Mouse (Mus musculus): ENCODE results near the gene Wnt9a. TPM values are rescaled to one million over a fixed set of nuclear protein-coding genes. Genes with fewer than 3 reads are reported as not detected.
"Not testable (repeated sequence)": the region's sequence is repeated elsewhere in the genome, so short reads cannot be mapped to it uniquely, and the experiment has no call there.

Wnt9a gene
- polyA plus RNA-seq, 1 experiment from 2014 or later, result 8.5 TPM

GRCm38 (mm10) chr11:59278047-59278446 is 28.7 kb upstream of the Wnt9a start:
- Histone ChIP-seq H3K4me2 (replicated peaks) (no peak overlapping the region), H3K9me3 (replicated peaks) (no peaks in the 10 kb centered on the region), H3K27me3 (peaks cover 19% of the 10 kb centered on the region), H3K36me3 (no peaks in the 10 kb centered on the region), H3K4me3 (replicated peaks) (no peak overlapping the region), H3K4me1 (peaks cover 7% of the 10 kb centered on the region), H3K9ac (no peak overlapping the region), H3K27ac (replicated peaks) (no peak overlapping the region)
- WGBS, result 56% methylated on average over 4 of the region's 4 CpGs
- ATAC-seq (ENCODE audit: insufficient number of reproducible peaks, low FRiP score, low TSS enrichment, low read depth), result no peak

GRCm38 (mm10) chr11:59282111-59282510 is 24.6 kb upstream of the Wnt9a start:
- H3K4me3 ChIP-seq (replicated peaks), result no peak overlapping the region
- no peaks in the 10 kb centered on the region for H3K36me3 ChIP-seq
- no peaks in the 10 kb centered on the region for H3K9me3 ChIP-seq (replicated peaks)
- no peak for ATAC-seq (ENCODE audit: insufficient number of reproducible peaks, low FRiP score, low TSS enrichment, low read depth)
- peaks cover 53% of the 10 kb centered on the region for H3K27me3 ChIP-seq
- no peak overlapping the region for H3K27ac ChIP-seq (replicated peaks)
- H3K4me2 ChIP-seq (replicated peaks), result no peak overlapping the region
- H3K9ac ChIP-seq, result no peak overlapping the region
- peaks cover 15% of the 10 kb centered on the region for H3K4me1 ChIP-seq
- WGBS, result 61% methylated on average over 5 of the region's 5 CpGs

- Histone ChIP-seq H3K36me3 (no peaks in the 10 kb centered on the region), H3K9ac (no peak overlapping the region), H3K27ac (replicated peaks) (no peak overlapping the region), H3K4me3 (replicated peaks) (no peak overlapping the region), H3K4me1 (peaks cover 15% of the 10 kb centered on the region), H3K27me3 (peaks cover 61% of the 10 kb centered on the region), H3K4me2 (replicated peaks) (no peak overlapping the region), H3K9me3 (replicated peaks) (no peaks in the 10 kb centered on the region)
- 62% methylated on average over 10 of the region's 10 CpGs for WGBS
- ATAC-seq (ENCODE audit: insufficient number of reproducible peaks, low FRiP score, low TSS enrichment, low read depth), result no peak
Observed at GRCm38 (mm10) chr11:59282933-59283332, 23.8 kb upstream of the Wnt9a start.

GRCm38 (mm10) chr11:59284146-59284545 is 22.6 kb upstream of the Wnt9a start:
- Histone ChIP-seq H3K27me3 (peaks cover 73% of the 10 kb centered on the region), H3K9me3 (replicated peaks) (no peaks in the 10 kb centered on the region), H3K4me1 (peaks cover 20% of the 10 kb centered on the region), H3K36me3 (no peaks in the 10 kb centered on the region), H3K4me2 (replicated peaks) (no peak overlapping the region), H3K4me3 (replicated peaks) (no peak overlapping the region), H3K27ac (replicated peaks) (no peak overlapping the region), H3K9ac (no peak overlapping the region)
- WGBS, result 13% methylated on average over 14 of the region's 14 CpGs
- ATAC-seq (ENCODE audit: insufficient number of reproducible peaks, low FRiP score, low TSS enrichment, low read depth), result no peak

- H3K27me3 ChIP-seq, result peaks cover 88% of the 10 kb centered on the region
- H3K9ac ChIP-seq, result no peak overlapping the region
- H3K9me3 ChIP-seq (replicated peaks), result no peaks in the 10 kb centered on the region
- peak overlapping the region; percentile 37 for H3K4me2 ChIP-seq (replicated peaks)
- WGBS, result 2% methylated on average over 25 of the region's 25 CpGs
- H3K36me3 ChIP-seq, result no peaks in the 10 kb centered on the region
- H3K27ac ChIP-seq (replicated peaks), result no peak overlapping the region
- peak overlapping the region; percentile 42 for H3K4me3 ChIP-seq (replicated peaks)
- peaks cover 27% of the 10 kb centered on the region for H3K4me1 ChIP-seq
- no peak for ATAC-seq (ENCODE audit: insufficient number of reproducible peaks, low FRiP score, low TSS enrichment, low read depth)
Observed at GRCm38 (mm10) chr11:59289706-59290105, 17.0 kb upstream of the Wnt9a start.

- peaks cover 27% of the 10 kb centered on the region for H3K4me1 ChIP-seq
- under 1% methylated on average over 58 of the region's 60 CpGs for WGBS
- no peak for ATAC-seq (ENCODE audit: insufficient number of reproducible peaks, low FRiP score, low TSS enrichment, low read depth)
- H3K9me3 ChIP-seq (replicated peaks), result no peaks in the 10 kb centered on the region
- H3K4me2 ChIP-seq (replicated peaks), result peak within 1 kb of the TSS; percentile 68
- H3K36me3 ChIP-seq, result no peaks in the 10 kb centered on the region
- H3K9ac ChIP-seq, result no peak within 1 kb of the TSS
- peaks cover 86% of the 10 kb centered on the region for H3K27me3 ChIP-seq
- H3K27ac ChIP-seq (replicated peaks), result no peak within 1 kb of the TSS
- peak within 1 kb of the TSS; percentile 42 for H3K4me3 ChIP-seq (replicated peaks)
Observed at GRCm38 (mm10) chr11:59290702-59291303, 15.9 kb upstream of the Wnt9a start, which contains the start of gene Wnt3a. Gene Wnt3a, minus strand, starts transcription at chr11:59290752.

GRCm38 (mm10) chr11:59293616-59294015 is 13.1 kb upstream of the Wnt9a start:
- Histone ChIP-seq H3K4me3 (replicated peaks) (no peak overlapping the region), H3K9me3 (replicated peaks) (no peaks in the 10 kb centered on the region), H3K27me3 (peaks cover 76% of the 10 kb centered on the region), H3K9ac (no peak overlapping the region), H3K36me3 (no peaks in the 10 kb centered on the region), H3K4me2 (replicated peaks) (no peak overlapping the region), H3K27ac (replicated peaks) (no peak overlapping the region), H3K4me1 (peaks cover 27% of the 10 kb centered on the region)
- no peak for ATAC-seq (ENCODE audit: insufficient number of reproducible peaks, low FRiP score, low TSS enrichment, low read depth)
- WGBS, result 23% methylated on average over 7 of the region's 7 CpGs

- WGBS, result 19% methylated on average over 7 of the region's 7 CpGs
- Histone ChIP-seq H3K36me3 (no peaks in the 10 kb centered on the region), H3K4me3 (replicated peaks) (no peak overlapping the region), H3K4me2 (replicated peaks) (no peak overlapping the region), H3K4me1 (no peaks in the 10 kb centered on the region), H3K9ac (no peak overlapping the region), H3K9me3 (replicated peaks) (no peaks in the 10 kb centered on the region), H3K27ac (replicated peaks) (no peak overlapping the region), H3K27me3 (peaks cover 53% of the 10 kb centered on the region)
- ATAC-seq (ENCODE audit: insufficient number of reproducible peaks, low FRiP score, low TSS enrichment, low read depth), result no peak
Observed at GRCm38 (mm10) chr11:59297941-59298340, 8.8 kb upstream of the Wnt9a start.

- WGBS, result 12% methylated on average over 3 of the region's 3 CpGs
- Histone ChIP-seq H3K9ac (no peak overlapping the region), H3K27ac (replicated peaks) (no peak overlapping the region), H3K4me1 (peaks cover 3% of the 10 kb centered on the region; the same call in 1 of the 2 replicates), H3K27me3 (peaks cover 61% of the 10 kb centered on the region), H3K4me2 (replicated peaks) (no peak overlapping the region), H3K36me3 (no peaks in the 10 kb centered on the region), H3K4me3 (replicated peaks) (no peak overlapping the region), H3K9me3 (replicated peaks) (no peaks in the 10 kb centered on the region)
- ATAC-seq (ENCODE audit: insufficient number of reproducible peaks, low FRiP score, low TSS enrichment, low read depth), result no peak
Observed at GRCm38 (mm10) chr11:59300185-59300584, 6.5 kb upstream of the Wnt9a start.

- 64% methylated on average over 2 of the region's 2 CpGs for WGBS
- peaks cover 11% of the 10 kb centered on the region for H3K4me1 ChIP-seq
- not testable (repeated sequence) for H3K4me2 ChIP-seq (replicated peaks); H3K4me3 ChIP-seq (replicated peaks); H3K9me3 ChIP-seq (replicated peaks); ATAC-seq (ENCODE audit: insufficient number of reproducible peaks, low FRiP score, low TSS enrichment, low read depth); H3K36me3 ChIP-seq; H3K27ac ChIP-seq (replicated peaks); H3K9ac ChIP-seq
- peaks cover 62% of the 10 kb centered on the region for H3K27me3 ChIP-seq
Observed at GRCm38 (mm10) chr11:59301053-59301452, 5.7 kb upstream of the Wnt9a start.

GRCm38 (mm10) chr11:59302700-59303569 is 3.8 kb upstream of the Wnt9a start:
- peaks cover 63% of the 10 kb centered on the region for H3K27me3 ChIP-seq
- peaks cover 28% of the 10 kb centered on the region for H3K4me1 ChIP-seq
- ATAC-seq (ENCODE audit: insufficient number of reproducible peaks, low FRiP score, low TSS enrichment, low read depth), result no peak
- H3K4me3 ChIP-seq (replicated peaks), result no peak overlapping the region
- H3K9me3 ChIP-seq (replicated peaks), result no peaks in the 10 kb centered on the region
- 22% methylated on average over 9 of the region's 10 CpGs for WGBS
- H3K27ac ChIP-seq (replicated peaks), result no peak overlapping the region
- H3K36me3 ChIP-seq, result no peaks in the 10 kb centered on the region
- no peak overlapping the region for H3K9ac ChIP-seq
- no peak overlapping the region for H3K4me2 ChIP-seq (replicated peaks)

Measured in embryonic facial prominence, embryonic 15.5 days (tissue).